Mouse (Mus musculus): Measurements from ENCODE around the gene Scgb1a1. TPM values are rescaled to one million over a fixed set of nuclear protein-coding genes. Genes with fewer than 3 reads are reported as not detected.
A peak's percentile ranks its signal among the peaks of the same experiment; 100 is the strongest.

Scgb1a1 gene
- polyA plus RNA-seq, 1 experiment from 2014 or later: not detected

GRCm38 (mm10) chr19:9116268-9116667 lies 28.5 kb upstream of the Scgb1a1 start:
- Histone ChIP-seq H3K27ac (no peak overlapping the region), H3K4me2 (no peak overlapping the region), H3K36me3 (peaks cover 37% of the 10 kb centered on the region), H3K9ac (replicated peaks) (no peak overlapping the region), H3K4me3 (replicated peaks) (no peak overlapping the region), H3K27me3 (no peaks in the 10 kb centered on the region), H3K9me3 (no peaks in the 10 kb centered on the region), H3K4me1 (replicated peaks) (no peaks in the 10 kb centered on the region)
- 82% methylated on average over 4 of the region's 4 CpGs for WGBS
- no peak for ATAC-seq (ENCODE audit: insufficient number of reproducible peaks, insufficient read depth, low FRiP score, low TSS enrichment, low read depth)

GRCm38 (mm10) chr19:9112043-9112442 lies 24.3 kb upstream of the Scgb1a1 start:
- no peak overlapping the region for H3K27ac ChIP-seq
- H3K9ac ChIP-seq (replicated peaks): no peak overlapping the region
- no peak overlapping the region for H3K4me3 ChIP-seq (replicated peaks)
- 74% methylated on average over 8 of the region's 8 CpGs for WGBS
- peaks cover 28% of the 10 kb centered on the region for H3K36me3 ChIP-seq
- H3K9me3 ChIP-seq: no peaks in the 10 kb centered on the region
- no peaks in the 10 kb centered on the region for H3K27me3 ChIP-seq
- H3K4me1 ChIP-seq (replicated peaks): peaks cover 8% of the 10 kb centered on the region
- no peak for ATAC-seq (ENCODE audit: insufficient number of reproducible peaks, insufficient read depth, low FRiP score, low TSS enrichment, low read depth)
- no peak overlapping the region for H3K4me2 ChIP-seq

GRCm38 (mm10) chr19:9110182-9110869 lies 22.6 kb upstream of the Scgb1a1 start:
- no peaks in the 10 kb centered on the region for H3K27me3 ChIP-seq
- no peak overlapping the region for H3K27ac ChIP-seq
- H3K4me3 ChIP-seq (replicated peaks): no peak overlapping the region
- no peaks in the 10 kb centered on the region for H3K9me3 ChIP-seq
- 47% methylated on average over 4 of the region's 4 CpGs for WGBS
- H3K36me3 ChIP-seq: peaks cover 20% of the 10 kb centered on the region
- ATAC-seq (ENCODE audit: insufficient number of reproducible peaks, insufficient read depth, low FRiP score, low TSS enrichment, low read depth): peak; percentile 63; the same call in 1 of the 2 replicates
- no peak overlapping the region for H3K4me2 ChIP-seq
- H3K4me1 ChIP-seq (replicated peaks): peaks cover 20% of the 10 kb centered on the region
- no peak overlapping the region for H3K9ac ChIP-seq (replicated peaks)

- Histone ChIP-seq H3K36me3 (peaks cover 9% of the 10 kb centered on the region), H3K4me2 (no peak overlapping the region), H3K9ac (replicated peaks) (no peak overlapping the region), H3K27me3 (no peaks in the 10 kb centered on the region), H3K4me1 (replicated peaks) (peaks cover 20% of the 10 kb centered on the region), H3K27ac (no peak overlapping the region), H3K4me3 (replicated peaks) (no peak overlapping the region), H3K9me3 (no peaks in the 10 kb centered on the region)
- 83% methylated on average over 1 of the region's 1 CpGs for WGBS
- no peak for ATAC-seq (ENCODE audit: insufficient number of reproducible peaks, insufficient read depth, low FRiP score, low TSS enrichment, low read depth)
Measured at GRCm38 (mm10) chr19:9108536-9108935, 20.8 kb upstream of the Scgb1a1 start.

GRCm38 (mm10) chr19:9107379-9107755 lies 19.6 kb upstream of the Scgb1a1 start:
- H3K27ac ChIP-seq: no peak overlapping the region
- H3K4me2 ChIP-seq: no peak overlapping the region
- WGBS: 64% methylated on average over 1 of the region's 1 CpGs
- H3K36me3 ChIP-seq: peaks cover under 1% of the 10 kb centered on the region; the same call in 1 of the 2 replicates
- H3K9me3 ChIP-seq: no peaks in the 10 kb centered on the region
- no peak overlapping the region for H3K9ac ChIP-seq (replicated peaks)
- peaks cover 20% of the 10 kb centered on the region for H3K4me1 ChIP-seq (replicated peaks)
- no peak overlapping the region for H3K4me3 ChIP-seq (replicated peaks)
- H3K27me3 ChIP-seq: no peaks in the 10 kb centered on the region
- ATAC-seq (ENCODE audit: insufficient number of reproducible peaks, insufficient read depth, low FRiP score, low TSS enrichment, low read depth): 0 out of 2 replicates have a peak, but pooled peaks have one; percentile 6

- Histone ChIP-seq H3K9ac (replicated peaks) (no peak overlapping the region), H3K9me3 (no peaks in the 10 kb centered on the region), H3K36me3 (no peaks in the 10 kb centered on the region), H3K27ac (0 out of 2 replicates have a peak overlapping the region, but pooled peaks have one; percentile 26), H3K4me2 (no peak overlapping the region), H3K4me3 (replicated peaks) (no peak overlapping the region), H3K4me1 (replicated peaks) (peaks cover 20% of the 10 kb centered on the region), H3K27me3 (no peaks in the 10 kb centered on the region)
- ATAC-seq (ENCODE audit: insufficient number of reproducible peaks, insufficient read depth, low FRiP score, low TSS enrichment, low read depth): 0 out of 2 replicates have a peak, but pooled peaks have one; percentile 21
- 51% methylated on average over 4 of the region's 4 CpGs for WGBS
Measured at GRCm38 (mm10) chr19:9106751-9107378, 19.1 kb upstream of the Scgb1a1 start.

GRCm38 (mm10) chr19:9106096-9106495 lies 18.3 kb upstream of the Scgb1a1 start:
- Histone ChIP-seq H3K27ac (0 out of 2 replicates have a peak overlapping the region, but pooled peaks have one; percentile 26), H3K36me3 (no peaks in the 10 kb centered on the region), H3K9me3 (no peaks in the 10 kb centered on the region), H3K4me2 (no peak overlapping the region), H3K9ac (replicated peaks) (no peak overlapping the region), H3K4me1 (replicated peaks) (peaks cover 20% of the 10 kb centered on the region), H3K4me3 (replicated peaks) (no peak overlapping the region), H3K27me3 (no peaks in the 10 kb centered on the region)
- WGBS: 40% methylated on average over 5 of the region's 5 CpGs
- ATAC-seq (ENCODE audit: insufficient number of reproducible peaks, insufficient read depth, low FRiP score, low TSS enrichment, low read depth): 0 out of 2 replicates have a peak, but pooled peaks have one; percentile 24

GRCm38 (mm10) chr19:9105101-9105685 lies 17.4 kb upstream of the Scgb1a1 start:
- Histone ChIP-seq H3K36me3 (no peaks in the 10 kb centered on the region), H3K4me3 (replicated peaks) (no peak overlapping the region), H3K4me2 (no peak overlapping the region), H3K27me3 (no peaks in the 10 kb centered on the region), H3K27ac (no peak overlapping the region), H3K9me3 (no peaks in the 10 kb centered on the region), H3K9ac (replicated peaks) (no peak overlapping the region), H3K4me1 (replicated peaks) (peaks cover 20% of the 10 kb centered on the region)
- 66% methylated on average over 3 of the region's 3 CpGs for WGBS
- ATAC-seq (ENCODE audit: insufficient number of reproducible peaks, insufficient read depth, low FRiP score, low TSS enrichment, low read depth): no peak

- Histone ChIP-seq H3K9ac (replicated peaks) (no peak overlapping the region), H3K4me1 (replicated peaks) (peaks cover 15% of the 10 kb centered on the region), H3K27me3 (no peaks in the 10 kb centered on the region), H3K4me2 (no peak overlapping the region), H3K36me3 (no peaks in the 10 kb centered on the region), H3K9me3 (no peaks in the 10 kb centered on the region), H3K27ac (no peak overlapping the region), H3K4me3 (replicated peaks) (no peak overlapping the region)
- ATAC-seq (ENCODE audit: insufficient number of reproducible peaks, insufficient read depth, low FRiP score, low TSS enrichment, low read depth): no peak
- 84% methylated on average over 4 of the region's 4 CpGs for WGBS
Measured at GRCm38 (mm10) chr19:9103986-9104385, 16.2 kb upstream of the Scgb1a1 start.

- H3K4me3 ChIP-seq (replicated peaks): no peak overlapping the region
- no peaks in the 10 kb centered on the region for H3K27me3 ChIP-seq
- 76% methylated on average over 2 of the region's 2 CpGs for WGBS
- peaks cover 2% of the 10 kb centered on the region; the same call in 1 of the 2 replicates for H3K4me1 ChIP-seq (replicated peaks)
- ATAC-seq (ENCODE audit: insufficient number of reproducible peaks, insufficient read depth, low FRiP score, low TSS enrichment, low read depth): no peak
- no peak overlapping the region for H3K27ac ChIP-seq
- H3K9me3 ChIP-seq: no peaks in the 10 kb centered on the region
- no peak overlapping the region for H3K4me2 ChIP-seq
- H3K9ac ChIP-seq (replicated peaks): no peak overlapping the region
- no peaks in the 10 kb centered on the region for H3K36me3 ChIP-seq
Measured at GRCm38 (mm10) chr19:9101062-9101457, 13.3 kb upstream of the Scgb1a1 start.

- no peak for ATAC-seq (ENCODE audit: insufficient number of reproducible peaks, insufficient read depth, low FRiP score, low TSS enrichment, low read depth)
- H3K27ac ChIP-seq: no peak overlapping the region
- no peak overlapping the region for H3K9ac ChIP-seq (replicated peaks)
- H3K4me3 ChIP-seq (replicated peaks): no peak overlapping the region
- H3K27me3 ChIP-seq: no peaks in the 10 kb centered on the region
- no peaks in the 10 kb centered on the region for H3K4me1 ChIP-seq (replicated peaks)
- H3K4me2 ChIP-seq: no peak overlapping the region
- no peaks in the 10 kb centered on the region for H3K36me3 ChIP-seq
- no peaks in the 10 kb centered on the region for H3K9me3 ChIP-seq
- 85% methylated on average over 17 of the region's 17 CpGs for WGBS
Measured at GRCm38 (mm10) chr19:9100297-9101061, 12.7 kb upstream of the Scgb1a1 start.

All from limb, embryonic 12.5 days (tissue).